Mouse (Mus musculus): ENCODE results near the gene Gab2.

GRCm38 (mm10) chr7:97082219-97083101, 1.1 kb downstream of the Gab2 start:
- TF ChIP-seq CEBPB (IDR thresholded peaks at IDR 0.05; ENCODE audit: low read depth) (no peak), CTCF (IDR thresholded peaks at IDR 0.05; ENCODE audit: control insufficient read depth, insufficient read depth, insufficient read length) (no peak), MAX (IDR thresholded peaks at IDR 0.05) (peak; percentile 20), USF1 (IDR thresholded peaks at IDR 0.05; ENCODE audit: low read depth) (no peak), MYOD1 (IDR thresholded peaks at IDR 0.05; ENCODE audit: control insufficient read depth, insufficient read length, low read depth) (no peak), FOSL1 (IDR thresholded peaks at IDR 0.05; ENCODE audit: insufficient read depth, low read length, poor library complexity, severe bottlenecking) (no peak)

Measured in C2C12 (cell line).